Mouse (Mus musculus): Measurements from ENCODE around the gene Prpf19.

GRCm38 (mm10) chr19:10949112-10949511 lies 54.1 kb downstream of the Prpf19 start, which contains the start of gene Ccdc86:
- TF ChIP-seq CTCF (IDR thresholded peaks at IDR 0.05; ENCODE audit: borderline replicate concordance, insufficient read depth, low read length) (no peak), POLR2A (IDR thresholded peaks at IDR 0.05; ENCODE audit: low read depth, low read length) (peak; percentile 66)

All from embryonic fibroblast, embryonic 13.5 days (primary cell).